Mouse (Mus musculus) MEL-GATA-1-ER (cell line): ENCODE data around the gene Eed.

Experiments used
- DNase-seq: peaks from one replicate; pipeline ENCODE4 v3.0.0-alpha.2; 2012; ENCODE audit warnings: low read depth; ENCODE audit errors: extremely low read depth

Eed gene

GRCm38 (mm10) chr7:89981557-89981956, 774 bp upstream of the Eed start:
- DNase-seq = no peak

- DNase-seq = no peak
Observed at GRCm38 (mm10) chr7:89980133-89980484, 674 bp downstream of the Eed start.

- DNase-seq = peak; percentile 46
Observed at GRCm38 (mm10) chr7:89979432-89980130, 1.2 kb downstream of the Eed start.

- no peak for DNase-seq
Observed at GRCm38 (mm10) chr7:89976796-89977195, 4.0 kb downstream of the Eed start.

- no peak for DNase-seq
Observed at GRCm38 (mm10) chr7:89975571-89975970, 5.2 kb downstream of the Eed start.

GRCm38 (mm10) chr7:89967235-89967634, 13.5 kb downstream of the Eed start:
- no peak for DNase-seq

- no peak for DNase-seq
Observed at GRCm38 (mm10) chr7:89966771-89967170, 14.0 kb downstream of the Eed start.

- DNase-seq = no peak
Observed at GRCm38 (mm10) chr7:89963135-89963534, 17.6 kb downstream of the Eed start.

- no peak for DNase-seq
Observed at GRCm38 (mm10) chr7:89957300-89957699, 23.5 kb downstream of the Eed start.

- no peak for DNase-seq
Observed at GRCm38 (mm10) chr7:89954261-89954660, 26.5 kb downstream of the Eed start.

GRCm38 (mm10) chr7:89949403-89949802, 31.4 kb downstream of the Eed start:
- no peak for DNase-seq

GRCm38 (mm10) chr7:89948026-89948425, 32.8 kb downstream of the Eed start:
- no peak for DNase-seq

- DNase-seq = peak; percentile 99
Observed at GRCm38 (mm10) chr7:89940571-89941463, 40.0 kb downstream of the Eed start, which contains the start of gene Hikeshi. Hikeshi (minus strand) TSS chr7:89941204.

- DNase-seq = no peak
Observed at GRCm38 (mm10) chr7:89939497-89940353, 41.1 kb downstream of the Eed start.

GRCm38 (mm10) chr7:89923441-89924180, 57.2 kb downstream of the Eed start:
- DNase-seq = no peak

GRCm38 (mm10) chr7:89917776-89918175, 63.0 kb downstream of the Eed start:
- DNase-seq = no peak

- DNase-seq = no peak
Observed at GRCm38 (mm10) chr7:89916711-89917110, 64.1 kb downstream of the Eed start.

- no peak for DNase-seq
Observed at GRCm38 (mm10) chr7:89913432-89914158, 67.2 kb downstream of the Eed start.

GRCm38 (mm10) chr7:89912356-89912755, 68.4 kb downstream of the Eed start:
- DNase-seq = no peak

- DNase-seq = no peak
Observed at GRCm38 (mm10) chr7:89909711-89910110, 71.1 kb downstream of the Eed start.
